Mouse (Mus musculus) adrenal gland, adult 8-10 months (tissue): ENCODE results near the gene Zpbp2. TPM values are rescaled to one million over a fixed set of nuclear protein-coding genes. Genes with fewer than 3 reads are reported as not detected.
A peak's percentile ranks its signal among the peaks of the same experiment; 100 is the strongest.

Experiments used
- DNase-seq: peaks from one replicate; pipeline ENCODE4 v3.0.0; 2022
- total RNA-seq, 4 experiments: library from RNA; stranded (reverse); gene quantifications; 2 replicates each; pipeline ENCODE4 v1.2.4; 2022

Gene Zpbp2
- 1 to 10 TPM in 1 of 4 experiments, under 1 TPM in 2, not detected in 1; 0.51 to 1.1 (median 0.74) TPM for total RNA-seq

- peak; percentile 82 for DNase-seq
Observed at GRCm38 (mm10) chr11:98550975-98551828, at the start of gene Zpbp2. Gene Zpbp2 (plus strand): TSS chr11:98551097.

- no peak for DNase-seq
Observed at GRCm38 (mm10) chr11:98504926-98505325, 46.0 kb upstream of the Zpbp2 start.

- no peak for DNase-seq
Observed at GRCm38 (mm10) chr11:98509434-98509833, 41.5 kb upstream of the Zpbp2 start.

DNA sequence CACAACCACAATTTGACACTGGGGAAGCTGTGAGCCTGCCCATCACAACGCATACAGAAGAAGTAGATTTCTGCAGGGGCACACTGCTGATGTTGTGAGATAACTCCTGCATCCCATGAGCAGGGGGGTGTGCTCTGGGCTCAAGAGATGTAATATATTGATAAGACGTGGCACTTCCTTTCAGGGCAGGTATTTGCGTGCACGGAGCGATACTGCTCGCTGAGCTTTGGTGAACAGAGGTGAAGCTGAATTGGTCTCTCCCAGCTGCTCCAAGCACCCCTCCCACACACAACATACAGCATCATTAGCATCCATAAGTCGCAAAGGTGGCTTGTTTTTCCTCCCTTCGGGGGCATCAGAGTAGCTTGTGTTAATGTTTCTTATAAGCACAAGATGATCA, 40.8 kb upstream of the Zpbp2 start:
- no peak for DNase-seq

- DNase-seq: no peak
Observed at GRCm38 (mm10) chr11:98512881-98513280, 38.0 kb upstream of the Zpbp2 start.

GRCm38 (mm10) chr11:98513356-98513936, 37.5 kb upstream of the Zpbp2 start:
- no peak for DNase-seq

- DNase-seq: no peak
Observed at GRCm38 (mm10) chr11:98520468-98520867, 30.4 kb upstream of the Zpbp2 start.

GRCm38 (mm10) chr11:98525140-98525539, 25.8 kb upstream of the Zpbp2 start:
- no peak for DNase-seq

DNA sequence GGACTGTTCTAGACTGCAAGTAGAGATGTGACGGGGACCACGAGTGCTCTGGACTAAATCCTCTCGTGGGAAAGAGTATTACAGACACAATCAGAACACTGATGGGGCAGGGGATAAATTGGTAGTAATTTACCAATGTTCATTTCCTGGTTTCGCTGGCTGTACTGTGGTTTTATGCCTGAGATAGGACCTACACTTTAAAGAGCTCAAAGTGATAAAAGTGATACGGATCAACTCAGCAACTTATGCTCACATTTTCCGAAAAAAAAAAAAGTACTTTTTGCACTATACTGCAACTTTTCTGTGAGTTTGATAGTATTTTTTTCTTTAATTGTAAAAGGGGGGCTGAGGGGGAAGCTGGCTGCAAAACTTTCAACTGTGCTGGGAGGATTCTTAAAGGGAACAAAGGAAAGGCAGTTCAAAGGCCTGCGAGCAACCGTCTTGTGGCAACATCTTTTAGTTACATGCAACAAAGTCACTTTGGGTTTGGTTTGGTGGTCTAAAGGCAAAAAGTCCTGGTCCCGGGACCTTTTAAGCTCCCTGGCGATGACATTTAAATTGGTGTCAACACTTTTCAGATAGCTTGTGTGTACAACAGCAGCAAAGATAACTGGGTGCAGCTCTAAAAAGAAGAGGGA, 24.0 kb upstream of the Zpbp2 start:
- no peak for DNase-seq

DNA sequence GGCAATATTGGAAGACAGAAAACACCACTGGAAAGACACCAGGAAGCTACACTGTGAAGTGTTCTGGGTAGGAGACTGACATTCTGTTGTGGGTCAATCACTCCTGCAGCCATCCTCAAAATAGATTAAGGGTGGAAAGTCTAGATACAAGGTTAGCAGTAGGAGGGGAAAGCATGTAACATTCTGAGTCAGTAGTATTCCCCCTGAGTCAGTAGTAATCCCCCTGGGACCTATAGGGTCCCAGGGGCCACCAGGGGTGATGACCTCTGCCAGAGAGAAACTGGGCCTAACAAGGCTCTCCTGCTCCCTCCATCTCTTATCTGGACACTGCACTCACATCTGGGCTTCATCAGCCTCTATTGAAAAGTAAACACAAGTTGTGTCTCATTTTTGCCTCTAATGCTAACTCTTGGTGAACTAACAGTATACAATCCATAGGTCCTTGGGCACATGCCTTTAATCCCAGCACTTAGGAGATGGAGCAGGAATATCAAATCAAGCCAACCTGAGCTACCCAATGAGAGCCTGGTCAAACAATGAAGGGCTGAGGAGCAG, 13.3 kb upstream of the Zpbp2 start:
- no peak for DNase-seq

DNA sequence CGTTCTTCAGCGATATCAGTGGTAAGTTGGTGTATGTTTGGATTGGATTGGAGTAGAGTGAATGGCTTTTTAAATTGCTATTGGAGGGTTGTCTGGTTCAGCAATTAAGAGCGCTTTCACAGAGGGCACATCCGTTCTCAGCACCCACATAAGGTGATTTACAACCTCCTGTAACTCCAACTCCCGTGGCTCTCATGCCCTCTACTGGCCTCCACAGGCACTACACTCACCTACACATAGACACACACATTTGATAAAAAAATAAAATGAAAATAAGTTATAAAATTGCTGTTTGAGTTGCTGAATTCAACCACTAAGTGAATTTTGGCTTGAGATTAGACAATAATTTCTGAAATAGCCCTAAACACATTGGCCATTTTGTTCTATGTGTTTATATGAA, 10.6 kb upstream of the Zpbp2 start:
- no peak for DNase-seq

- no peak for DNase-seq
Observed at GRCm38 (mm10) chr11:98542553-98542952, 8.3 kb upstream of the Zpbp2 start.

DNA sequence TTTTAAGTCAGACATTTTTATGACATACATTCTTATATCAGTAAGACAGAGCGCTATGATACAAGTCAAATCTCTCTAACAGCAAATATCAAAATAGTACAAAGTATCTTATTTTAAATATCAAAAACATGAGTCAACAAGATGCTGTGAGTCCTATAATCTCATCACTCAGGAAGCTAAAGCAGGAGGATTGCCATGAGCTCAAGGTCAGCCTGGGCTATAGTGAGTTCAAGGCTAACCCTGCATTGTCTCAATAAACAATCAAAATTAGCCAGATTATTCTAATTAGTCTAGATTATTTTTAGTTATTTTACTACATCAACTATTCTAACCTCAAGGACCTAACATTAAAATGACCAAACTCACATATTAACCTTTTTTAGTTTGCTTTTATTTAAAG, 7.5 kb upstream of the Zpbp2 start:
- DNase-seq: no peak

GRCm38 (mm10) chr11:98544890-98545677, 5.8 kb upstream of the Zpbp2 start:
- DNase-seq: no peak

- no peak for DNase-seq
Observed at GRCm38 (mm10) chr11:98545711-98546231, 5.1 kb upstream of the Zpbp2 start, which contains the start of gene Ikzf3. Gene Ikzf3 (minus strand): TSS chr11:98546031.

GRCm38 (mm10) chr11:98546529-98547307, 4.2 kb upstream of the Zpbp2 start:
- DNase-seq: no peak

- DNase-seq: no peak
Observed at GRCm38 (mm10) chr11:98547308-98547693, 3.6 kb upstream of the Zpbp2 start.

GRCm38 (mm10) chr11:98549363-98549762, 1.5 kb upstream of the Zpbp2 start:
- no peak for DNase-seq

GRCm38 (mm10) chr11:98550311-98550974, 454 bp upstream of the Zpbp2 start:
- no peak for DNase-seq

DNA sequence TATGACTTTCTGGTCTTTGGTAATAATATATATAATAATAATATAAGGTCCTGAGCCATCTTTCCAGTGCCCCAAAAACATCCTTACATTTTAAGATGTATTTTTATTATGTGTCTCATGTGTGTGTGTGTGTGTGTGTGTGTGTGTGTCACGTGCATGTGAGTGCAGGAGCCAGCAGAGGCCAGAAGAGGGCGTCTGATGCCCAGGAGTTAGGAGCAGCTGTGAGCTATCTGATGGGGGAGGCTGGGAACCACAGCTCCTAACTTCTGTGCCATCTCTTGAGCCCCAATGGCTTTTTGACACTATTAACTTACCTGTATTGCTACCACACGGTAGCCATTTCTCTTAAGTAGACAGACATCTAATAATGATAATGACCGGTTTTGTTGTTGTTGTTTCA, 3.1 kb downstream of the Zpbp2 start:
- no peak for DNase-seq
